ENCODE assay signal across 10 mouse cellular contexts in the genomic region with DNA sequence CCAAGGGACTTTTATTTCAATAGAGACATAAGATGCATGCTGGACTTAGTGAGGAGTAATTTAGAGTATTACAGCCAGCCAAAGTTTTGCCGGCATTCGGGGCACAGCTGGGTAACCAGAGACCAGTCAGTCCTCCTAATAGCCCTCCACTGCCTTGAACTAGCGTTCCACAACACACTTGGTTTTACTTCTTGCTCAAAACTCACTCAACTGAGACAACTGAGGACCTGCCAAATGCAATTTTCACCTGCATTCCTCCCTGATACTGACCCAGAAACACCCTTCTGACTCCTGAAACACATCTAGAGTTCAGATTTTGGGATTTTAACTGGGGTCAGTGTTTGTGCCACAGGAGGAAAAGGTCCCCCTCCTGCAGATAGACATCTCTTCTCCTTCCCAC. TPM values are rescaled to one million over a fixed set of nuclear protein-coding genes. Genes with fewer than 3 reads are reported as not detected.
DNase-seq lines count a peak whose midpoint lies in the region; ATAC-seq and TF ChIP-seq lines count a peak whose summit lies in the region.
"Had no signal": no experiment of that assay in that cellular context is flagged by ENCODE, and none has a peak within 500 bp of the region (broad histone marks: within the 10 kb centered on the region; RNA-seq: fewer than 3 reads in every experiment).

No protein-coding gene starts in this region.

- WGBS in lung, embryonic 14.5 days = 52% methylated on average over 3 of the region's 3 CpGs
- 57% methylated on average over 3 of the region's 3 CpGs for WGBS in forebrain, embryonic 15.5 days
- WGBS in kidney, postnatal 0 days = 17% methylated on average over 3 of the region's 3 CpGs
- 51% methylated on average over 3 of the region's 3 CpGs for WGBS in olfactory bulb, adult 2 months

- intact Hi-C loops in heart, postnatal 36 days (cut with DNase I) = no loop called here
- intact Hi-C loops in left cerebral cortex, postnatal 14 days (cut with DNase I) = no loop called here

- ATAC-seq in lung, embryonic 14.5 days (ENCODE audit: insufficient read depth) = no peak
- ATAC-seq in forebrain, embryonic 15.5 days (replicated peaks) = no peak
- no peak for ATAC-seq in kidney, postnatal 0 days (replicated peaks; ENCODE audit: low FRiP score, low read depth)

- no peaks in the 10 kb centered on the region for H3K4me1 ChIP-seq in lung, embryonic 14.5 days (ENCODE audit: insufficient read depth)
- peaks cover 7% of the 10 kb centered on the region; the same call in 1 of the 2 replicates for H3K4me1 ChIP-seq in forebrain, embryonic 15.5 days
- no peaks in the 10 kb centered on the region; the same call in 1 of the 2 replicates for H3K4me1 ChIP-seq in kidney, postnatal 0 days (replicated peaks; ENCODE audit: insufficient read depth, low read length)
- H3K4me1 ChIP-seq in olfactory bulb, adult 2 months (ENCODE audit: control insufficient read depth, insufficient read depth, low read length) = peaks cover 16% of the 10 kb centered on the region

- H3K27me3 ChIP-seq in lung, embryonic 14.5 days (ENCODE audit: insufficient read depth, low read length) = peaks cover 51% of the 10 kb centered on the region
- H3K27me3 ChIP-seq in forebrain, embryonic 15.5 days = peaks cover 39% of the 10 kb centered on the region
- H3K27me3 ChIP-seq in kidney, postnatal 0 days (ENCODE audit: insufficient read depth, low read length) = peaks cover 12% of the 10 kb centered on the region; the same call in 1 of the 2 replicates

- H3K4me3 ChIP-seq in lung, embryonic 14.5 days (ENCODE audit: low read depth, low read length) = peak overlapping the region; percentile 59
- peak overlapping the region; percentile 52 for H3K4me3 ChIP-seq in forebrain, embryonic 15.5 days
- peak overlapping the region; percentile 60 for H3K4me3 ChIP-seq in kidney, postnatal 0 days (replicated peaks; ENCODE audit: low read depth, low read length)
- 0 out of 2 replicates have a peak overlapping the region, but pooled peaks have one; percentile 2 for H3K4me3 ChIP-seq in olfactory bulb, adult 2 months (ENCODE audit: insufficient read depth, low read depth, low read length)

- no peak for TF ChIP-seq POLR2A in olfactory bulb, adult 2 months (IDR thresholded peaks at IDR 0.05; ENCODE audit: insufficient read depth, low read depth, low read length)

- no peak for DNase-seq in lung, embryonic 14.5 days
- no peak for DNase-seq in lung, postnatal 14 days
- peak; percentile 10 for DNase-seq in kidney, postnatal 0 days (ENCODE audit: low spot score)
- no peak for DNase-seq in Muller cell, postnatal 12 days (ENCODE audit: inconsistent ontology term)
- no peak for DNase-seq in heart, postnatal 36 days
- DNase-seq in left cerebral cortex, postnatal 14 days (ENCODE audit: low spot score in 2 of 2) = no peak
- DNase-seq: spleen, adult 18-20 months had no signal

- no peak overlapping the region for H3K9ac ChIP-seq in lung, embryonic 14.5 days
- no peak overlapping the region for H3K9ac ChIP-seq in forebrain, embryonic 15.5 days (replicated peaks)
- no peak overlapping the region for H3K9ac ChIP-seq in kidney, postnatal 0 days (ENCODE audit: low read depth, low read length)

- H3K36me3 ChIP-seq in lung, embryonic 14.5 days (ENCODE audit: insufficient read depth) = no peaks in the 10 kb centered on the region
- H3K36me3 ChIP-seq in forebrain, embryonic 15.5 days = no peaks in the 10 kb centered on the region
- H3K36me3 ChIP-seq in kidney, postnatal 0 days (ENCODE audit: insufficient read depth, low read length) = no peaks in the 10 kb centered on the region

- no peaks in the 10 kb centered on the region for H3K9me3 ChIP-seq in lung, embryonic 14.5 days (ENCODE audit: low read depth, low read length)
- H3K9me3 ChIP-seq in forebrain, embryonic 15.5 days = no peaks in the 10 kb centered on the region
- no peaks in the 10 kb centered on the region for H3K9me3 ChIP-seq in kidney, postnatal 0 days (replicated peaks; ENCODE audit: low read length)

- H3K4me2 ChIP-seq in lung, embryonic 14.5 days = peak overlapping the region; percentile 87
- peak overlapping the region; percentile 72 for H3K4me2 ChIP-seq in forebrain, embryonic 15.5 days (replicated peaks)
- peak overlapping the region; percentile 97 for H3K4me2 ChIP-seq in kidney, postnatal 0 days (ENCODE audit: low read length)

- TF ChIP-seq CTCF in lung, embryonic 14.5 days (IDR thresholded peaks at IDR 0.05; ENCODE audit: low read depth) = no peak
- no peak for TF ChIP-seq CTCF in kidney, postnatal 0 days (IDR thresholded peaks at IDR 0.05; ENCODE audit: low read depth)
- no peak for TF ChIP-seq CTCF in olfactory bulb, adult 2 months (IDR thresholded peaks at IDR 0.05; ENCODE audit: insufficient read depth, low read depth, low read length)

- no peak overlapping the region for H3K27ac ChIP-seq in lung, embryonic 14.5 days (ENCODE audit: low read depth)
- no peak overlapping the region for H3K27ac ChIP-seq in forebrain, embryonic 15.5 days (replicated peaks)
- no peak overlapping the region for H3K27ac ChIP-seq in kidney, postnatal 0 days
- no peak overlapping the region for H3K27ac ChIP-seq in olfactory bulb, adult 2 months (ENCODE audit: insufficient read depth, low read depth, low read length)
- H3K27ac ChIP-seq: macrophage had no signal

RNA-seq across cellular contexts. Expression of a gene that starts 1.3 kb away (rescaled TPM):
- 6.3 and 8.0 TPM in 2 replicates for polyA plus RNA-seq in lung, embryonic 14.5 days (2014; fragmentation: Nextera tagmentation; extraction: Ambion mirVana)
- polyA plus RNA-seq in forebrain, embryonic 15.5 days (2015; fragmentation: Nextera tagmentation; extraction: Ambion mirVana) = 11.0 and 12.7 TPM in 2 replicates
- 13.8 and 16.9 TPM in 2 replicates for polyA plus RNA-seq in kidney, postnatal 0 days (2015; fragmentation: Nextera tagmentation; extraction: Ambion mirVana)
- not detected in 2 replicates for polyA plus RNA-seq in olfactory bulb, adult 2 months (2012; ENCODE audit: insufficient read depth, insufficient read length, low replicate concordance, missing spikeins)
- under 1 TPM; 0.24 to 0.69 TPM for total RNA-seq in heart, postnatal 36 days (2021)
- total RNA-seq in left cerebral cortex, postnatal 14 days (2021) = 10 to 100 TPM; 86.6 to 90.7 TPM

RNA-seq across cellular contexts. Expression of a gene that starts 37.3 kb away (rescaled TPM):
- polyA plus RNA-seq in lung, embryonic 14.5 days (2014; fragmentation: Nextera tagmentation; extraction: Ambion mirVana) = 21.9 and 24.5 TPM in 2 replicates
- polyA plus RNA-seq in forebrain, embryonic 15.5 days (2015; fragmentation: Nextera tagmentation; extraction: Ambion mirVana) = 13.3 and 15.0 TPM in 2 replicates
- 18.7 and 22.2 TPM in 2 replicates for polyA plus RNA-seq in kidney, postnatal 0 days (2015; fragmentation: Nextera tagmentation; extraction: Ambion mirVana)
- polyA plus RNA-seq in olfactory bulb, adult 2 months (2012; ENCODE audit: insufficient read depth, insufficient read length, low replicate concordance, missing spikeins) = not detected in 2 replicates
- total RNA-seq in heart, postnatal 36 days (2021) = 10 to 100 TPM; 26.9 to 30.8 TPM
- total RNA-seq in left cerebral cortex, postnatal 14 days (2021) = 1 to 10 TPM; 8.5 to 9.1 TPM

RNA-seq across cellular contexts. Expression of a gene that starts 58.5 kb away (rescaled TPM):
- polyA plus RNA-seq in lung, embryonic 14.5 days (2014; fragmentation: Nextera tagmentation; extraction: Ambion mirVana) = 466 and 476 TPM in 2 replicates
- polyA plus RNA-seq in forebrain, embryonic 15.5 days (2015; fragmentation: Nextera tagmentation; extraction: Ambion mirVana) = 423 and 473 TPM in 2 replicates
- polyA plus RNA-seq in kidney, postnatal 0 days (2015; fragmentation: Nextera tagmentation; extraction: Ambion mirVana) = 825 and 954 TPM in 2 replicates
- not detected in 2 replicates for polyA plus RNA-seq in olfactory bulb, adult 2 months (2012; ENCODE audit: insufficient read depth, insufficient read length, low replicate concordance, missing spikeins)
- total RNA-seq in heart, postnatal 36 days (2021) = 1,000 to 10,000 TPM; 1,926 to 1,984 TPM
- 100 to 1,000 TPM; 434 to 435 TPM for total RNA-seq in left cerebral cortex, postnatal 14 days (2021)

RNA-seq across cellular contexts. Expression of a gene that starts 58.7 kb away (rescaled TPM):
- polyA plus RNA-seq in lung, embryonic 14.5 days (2014; fragmentation: Nextera tagmentation; extraction: Ambion mirVana) = 77.2 and 82.6 TPM in 2 replicates
- 64.5 and 66.3 TPM in 2 replicates for polyA plus RNA-seq in forebrain, embryonic 15.5 days (2015; fragmentation: Nextera tagmentation; extraction: Ambion mirVana)
- polyA plus RNA-seq in kidney, postnatal 0 days (2015; fragmentation: Nextera tagmentation; extraction: Ambion mirVana) = 62.6 and 65.1 TPM in 2 replicates
- polyA plus RNA-seq in olfactory bulb, adult 2 months (2012; ENCODE audit: insufficient read depth, insufficient read length, low replicate concordance, missing spikeins) = not detected in 2 replicates
- 10 to 100 TPM; 24.0 to 26.3 TPM for total RNA-seq in heart, postnatal 36 days (2021)
- 10 to 100 TPM; 45.0 to 46.0 TPM for total RNA-seq in left cerebral cortex, postnatal 14 days (2021)

Comparison
In these comparisons a context has a peak if more than half of its experiments do, and no peak if none do; other contexts are left out.
1. H3K4me3 ChIP-seq: peak in every context shown above with its lines; median percentile 60 in kidney, postnatal 0 days; 59 in lung, embryonic 14.5 days; 52 in forebrain, embryonic 15.5 days; 2 in olfactory bulb, adult 2 months.
2. RNA of a gene that starts 37.3 kb away (polyA plus RNA-seq): 21.9 to 24.5 TPM in lung, embryonic 14.5 days, 18.7 to 22.2 TPM in kidney, postnatal 0 days and 13.3 to 15.0 TPM in forebrain, embryonic 15.5 days; not detected in olfactory bulb, adult 2 months; every median in the first group is over 10 times any median in the second.
3. Peak in every context shown above with its lines, with median percentiles within 50 percentile points of each other: H3K4me2 ChIP-seq.